In the genomic region with DNA sequence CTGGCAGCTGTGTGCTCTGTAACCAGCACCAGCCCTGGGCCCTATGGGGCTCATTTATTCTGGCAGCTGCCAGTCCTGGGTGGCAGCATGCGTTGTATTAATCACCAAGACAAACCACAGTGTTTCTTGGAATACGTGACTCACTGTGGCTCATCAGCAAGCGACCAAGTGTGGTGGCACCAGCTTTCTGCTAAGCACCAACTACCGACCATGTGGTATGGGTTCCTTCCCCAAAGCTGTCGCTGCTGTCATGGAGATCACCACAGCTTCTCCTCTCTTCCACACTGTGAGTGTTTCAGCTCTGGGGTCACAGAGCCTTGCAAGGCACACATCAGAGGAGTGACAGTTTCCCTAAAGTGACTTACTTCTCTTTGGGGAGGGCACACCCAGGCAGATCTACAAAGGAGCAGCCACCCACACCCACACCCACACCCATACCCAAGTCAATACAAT, we compare ENCODE assay signal across 10 mouse cellular contexts.
DNase-seq lines count a peak whose midpoint lies in the region; ATAC-seq lines count a peak whose summit lies in the region.
"Had no signal": no experiment of that assay in that cellular context is flagged by ENCODE, and none has a peak within 500 bp of the region (broad histone marks: within the 10 kb centered on the region; RNA-seq: fewer than 3 reads in every experiment).

No protein-coding gene starts in this region.

- ATAC-seq in granulocyte monocyte progenitor cell, adult 5-6 weeks (replicated peaks; ENCODE audit: poor library complexity, severe bottlenecking): peak; percentile 71
- no peak for ATAC-seq in activated CD4-positive, CD25-positive, alpha-beta regulatory T cell, adult 4 months

- DNase-seq in layer of hippocampus, adult 11-12 months (ENCODE audit: low spot score): peak; percentile 12
- DNase-seq in layer of hippocampus, postnatal 14 days (ENCODE audit: low spot score in 2 of 2): no peak
- peak; percentile 56 for DNase-seq in MEL-GATA-1-ER (ENCODE audit: extremely low read depth, low read depth)
- DNase-seq in monocyte, adult 2 months (ENCODE audit: low read depth in 1 of 2, low spot score in 2 of 2): peak; percentile 27 to 48
- DNase-seq in frontal cortex, postnatal 36 days (ENCODE audit: low spot score in 2 of 2): no peak
- no peak for DNase-seq in right cerebral cortex, postnatal 14 days
- DNase-seq: heart, postnatal 14 days; kidney, adult 2 months had no signal

Comparison
In these comparisons a context has a peak if more than half of its experiments do, and no peak if none do; other contexts are left out.
1. DNase-seq: peak in layer of hippocampus, adult 11-12 months (single experiment), MEL-GATA-1-ER (single experiment) and monocyte, adult 2 months (2 of 2); none in layer of hippocampus, postnatal 14 days (0 of 2), frontal cortex, postnatal 36 days (0 of 2) and right cerebral cortex, postnatal 14 days (single experiment).